Mouse (Mus musculus) liver, postnatal 0 days (tissue): ENCODE results near the gene Stx4a. TPM values are rescaled to one million over a fixed set of nuclear protein-coding genes. Genes with fewer than 3 reads are reported as not detected.

Source experiments
- ATAC-seq: fragments of 200-750 bp; cut with Nextera tagmentation; 2 replicates; pipeline ENCODE4 v1.8.0; 2017; ENCODE audit warnings: mild to moderate bottlenecking, moderate library complexity
- DNase-seq: peaks from one replicate; pipeline ENCODE4 v3.0.0-alpha.2; 2016
- H3K27ac ChIP-seq: fragments of 300-500 bp; sonication (generic); 2 replicates; pipeline ENCODE4 v1.5.1; 2014; ENCODE audit warnings: antibody characterized with exemption, moderate library complexity, mild to moderate bottlenecking, low read depth
- H3K27me3 ChIP-seq: fragments of 300-500 bp; sonication (generic); 2 replicates; pipeline ENCODE4 v1.6.1; 2014; ENCODE audit warnings: low read length, control low read depth, mixed read lengths; ENCODE audit not compliant: insufficient read depth
- H3K36me3 ChIP-seq: fragments of 300-500 bp; sonication (generic); replicated peaks from 2 replicates; pipeline ENCODE4 v1.6.1; 2014; ENCODE audit warnings: mild to moderate bottlenecking, control low read depth, low read length, moderate library complexity, mixed read lengths; ENCODE audit not compliant: insufficient read depth
- H3K4me1 ChIP-seq: fragments of 300-500 bp; sonication (generic); 2 replicates; pipeline ENCODE4 v1.6.1; 2014; ENCODE audit warnings: antibody characterized with exemption, mild to moderate bottlenecking, control low read depth; ENCODE audit not compliant: insufficient read depth
- H3K4me2 ChIP-seq: fragments of 300-500 bp; sonication (generic); 2 replicates; pipeline ENCODE4 v1.6.1; 2014; ENCODE audit warnings: low read depth, mild to moderate bottlenecking, low read length, moderate library complexity, mixed read lengths
- H3K4me3 ChIP-seq: fragments of 300-500 bp; sonication (generic); 2 replicates; pipeline ENCODE4 v1.5.1; 2014; ENCODE audit warnings: low read depth, low read length
- H3K9ac ChIP-seq: fragments of 300-500 bp; sonication (generic); replicated peaks from 2 replicates; pipeline ENCODE4 v1.6.1; 2014; ENCODE audit warnings: mild to moderate bottlenecking, moderate library complexity
- H3K9me3 ChIP-seq: fragments of 300-500 bp; sonication (generic); 2 replicates; pipeline ENCODE4 v1.6.1; 2016; ENCODE audit warnings: mild to moderate bottlenecking, control low read depth, low read length, mixed read lengths
- CTCF ChIP-seq: sonication (generic); IDR thresholded peaks from 2 replicates; pipeline ENCODE4 v1.5.1; 2016; ENCODE audit warnings: antibody characterized with exemption, low read depth
- EP300 ChIP-seq: IDR thresholded peaks from 2 replicates; pipeline ENCODE4 v1.6.1; 2016; ENCODE audit warnings: antibody characterized with exemption, low read depth, mild to moderate bottlenecking
- WGBS: fragments of 180-500 bp; shearing (Covaris S2); extraction: QIAGEN DNeasy Blood & Tissue Kit; methylation state at CpG from one replicate; pipeline ENCODE4 v1.1.7; 2014; ENCODE audit not compliant: insufficient replicate concordance; 5-methylcytosine and 5-hydroxymethylcytosine counted together
- polyA plus RNA-seq: library from polyadenylated mRNA; unstranded; fragments of >200 nt; fragmentation: Nextera tagmentation; extraction: Ambion mirVana; gene quantifications from 2 replicates; pipeline ENCODE4 v1.2.1, GENCODE M21; 2015

Gene Stx4a
- polyA plus RNA-seq, 1 experiment from 2014 or later: 17.5 TPM

- Histone ChIP-seq H3K27ac (peak within 1 kb of the TSS; percentile 92), H3K36me3 (peaks cover 58% of the 10 kb centered on the region), H3K4me1 (peaks cover 18% of the 10 kb centered on the region), H3K9me3 (no peaks in the 10 kb centered on the region), H3K27me3 (no peaks in the 10 kb centered on the region), H3K4me3 (peak within 1 kb of the TSS; percentile 47), H3K9ac (peak within 1 kb of the TSS; percentile 72), H3K4me2 (peak within 1 kb of the TSS; percentile 69)
- DNase-seq: peak; percentile 93
- ATAC-seq: peak; percentile 75
- WGBS: 18% methylated on average over 6 of the region's 6 CpGs
- TF ChIP-seq EP300 (peak; percentile 65; the same call in 1 of the 2 replicates), CTCF (peak; percentile 97)
Measured at GRCm38 (mm10) chr7:127800435-127801009, 23.6 kb upstream of the Stx4a start, which contains the start of gene Hsd3b7. Gene Hsd3b7 (plus strand): TSS chr7:127800604.

- TF ChIP-seq CTCF (0 out of 2 replicates have a peak, but pooled peaks have one; percentile 10), EP300 (no peak)
- Histone ChIP-seq H3K27ac (peak overlapping the region; percentile 92), H3K9me3 (no peaks in the 10 kb centered on the region), H3K9ac (peak overlapping the region; percentile 72), H3K27me3 (no peaks in the 10 kb centered on the region), H3K36me3 (peaks cover 53% of the 10 kb centered on the region), H3K4me2 (peak overlapping the region; percentile 69), H3K4me3 (peak overlapping the region; percentile 47), H3K4me1 (peaks cover 21% of the 10 kb centered on the region)
- DNase-seq: peak; percentile 61
- WGBS: 76% methylated on average over 8 of the region's 8 CpGs
- peak; percentile 74 for ATAC-seq
Measured at GRCm38 (mm10) chr7:127801010-127801621, 23.0 kb upstream of the Stx4a start.

GRCm38 (mm10) chr7:127802313-127802712, 21.8 kb upstream of the Stx4a start:
- Histone ChIP-seq H3K27me3 (no peaks in the 10 kb centered on the region), H3K9ac (peak overlapping the region; percentile 72), H3K36me3 (peaks cover 41% of the 10 kb centered on the region), H3K4me3 (0 out of 2 replicates have a peak overlapping the region, but pooled peaks have one; percentile 47), H3K9me3 (no peaks in the 10 kb centered on the region), H3K4me2 (peak overlapping the region; percentile 69), H3K27ac (peak overlapping the region; percentile 92), H3K4me1 (peaks cover 28% of the 10 kb centered on the region)
- no peak for ATAC-seq
- no peak for DNase-seq
- TF ChIP-seq CTCF (no peak), EP300 (no peak)
- 91% methylated on average over 17 of the region's 17 CpGs for WGBS

GRCm38 (mm10) chr7:127808821-127809220, 15.3 kb upstream of the Stx4a start:
- Histone ChIP-seq H3K27ac (peak overlapping the region; percentile 83), H3K9me3 (no peaks in the 10 kb centered on the region), H3K27me3 (no peaks in the 10 kb centered on the region), H3K4me2 (no peak overlapping the region), H3K9ac (no peak overlapping the region), H3K4me1 (peaks cover 40% of the 10 kb centered on the region), H3K36me3 (0 out of 2 replicates have a peak, but pooled peaks cover under 1% of the 10 kb centered on the region), H3K4me3 (no peak overlapping the region)
- no peak for TF ChIP-seq EP300
- TF ChIP-seq CTCF: no peak
- 43% methylated on average over 5 of the region's 5 CpGs for WGBS
- DNase-seq (no peak), ATAC-seq (peak; percentile 38; the same call in 1 of the 2 replicates)

- DNase-seq (no peak), ATAC-seq (no peak)
- no peak overlapping the region for H3K9ac ChIP-seq
- H3K36me3 ChIP-seq: no peaks in the 10 kb centered on the region
- peak overlapping the region; percentile 83 for H3K27ac ChIP-seq
- TF ChIP-seq CTCF: no peak
- TF ChIP-seq EP300: no peak
- H3K4me1 ChIP-seq: peaks cover 32% of the 10 kb centered on the region
- H3K4me3 ChIP-seq: no peak overlapping the region
- WGBS: 89% methylated on average over 1 of the region's 1 CpGs
- no peak overlapping the region for H3K4me2 ChIP-seq
- no peaks in the 10 kb centered on the region for H3K27me3 ChIP-seq
- H3K9me3 ChIP-seq: no peaks in the 10 kb centered on the region
Measured at GRCm38 (mm10) chr7:127809846-127810245, 14.2 kb upstream of the Stx4a start.

- Histone ChIP-seq H3K4me2 (no peak overlapping the region), H3K9me3 (no peaks in the 10 kb centered on the region), H3K9ac (no peak overlapping the region), H3K4me3 (no peak overlapping the region), H3K27me3 (no peaks in the 10 kb centered on the region), H3K36me3 (no peaks in the 10 kb centered on the region), H3K27ac (no peak overlapping the region), H3K4me1 (peaks cover 31% of the 10 kb centered on the region)
- DNase-seq (no peak), ATAC-seq (no peak)
- TF ChIP-seq EP300: no peak
- 82% methylated on average over 10 of the region's 10 CpGs for WGBS
Measured at GRCm38 (mm10) chr7:127810650-127811049, 13.4 kb upstream of the Stx4a start.
